In the genomic region with DNA sequence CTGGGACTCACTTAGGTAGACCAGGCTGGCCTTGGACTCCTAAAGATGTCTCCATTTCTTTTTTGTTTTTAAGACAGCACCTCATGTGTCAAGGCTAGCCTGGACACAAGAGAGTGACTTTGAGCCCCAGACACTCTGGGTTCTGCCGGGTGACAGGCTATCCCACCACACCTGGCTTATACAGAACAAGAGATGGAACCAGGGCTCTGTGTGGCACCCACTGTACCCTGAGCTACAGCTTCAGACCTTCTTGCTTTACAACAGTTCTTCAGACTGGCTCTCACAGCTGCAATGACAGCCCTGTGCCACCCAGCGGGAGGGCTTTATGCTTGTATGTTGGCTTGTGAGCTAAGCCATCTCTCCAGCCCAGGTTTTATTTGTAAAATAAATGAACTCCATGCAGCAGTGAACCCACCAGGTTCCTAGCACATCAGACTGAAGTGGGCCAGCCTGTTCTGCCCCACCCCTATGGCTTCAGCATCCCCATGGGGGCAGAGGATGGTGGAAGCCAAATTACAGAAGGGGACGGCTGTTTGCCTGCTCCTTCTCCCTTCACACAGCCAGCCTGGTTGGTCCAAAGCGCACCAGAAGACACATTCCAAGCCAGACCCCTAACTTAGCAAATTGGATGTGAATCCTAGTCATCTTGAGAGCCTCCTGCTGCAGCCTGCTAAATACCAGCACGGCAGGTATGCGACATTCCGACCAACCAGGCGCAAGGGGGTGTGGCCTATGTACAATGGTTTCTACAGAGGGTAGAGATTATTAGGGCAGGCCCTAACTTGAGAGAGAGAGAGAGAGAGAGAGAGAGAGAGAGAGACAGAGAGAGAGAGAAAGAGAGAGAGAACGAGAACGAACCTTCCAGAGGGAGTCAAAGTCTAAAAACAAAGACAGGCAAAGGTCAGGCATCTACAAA, we compare ENCODE assay signal across 8 mouse cellular contexts. TPM values are rescaled to one million over a fixed set of nuclear protein-coding genes. Genes with fewer than 3 reads are reported as not detected.
DNase-seq lines count a peak whose midpoint lies in the region; ATAC-seq and TF ChIP-seq lines count a peak whose summit lies in the region.

No protein-coding gene starts in this region.

- H3K4me3 ChIP-seq in intestine, embryonic 14.5 days (ENCODE audit: low read depth, low read length), result no peak overlapping the region
- no peak overlapping the region for H3K4me3 ChIP-seq in intestine, postnatal 0 days (ENCODE audit: low read depth, low read length)
- H3K4me3 ChIP-seq in hindbrain, embryonic 11.5 days (ENCODE audit: low read depth, low read length), result no peak overlapping the region
- H3K4me3 ChIP-seq in midbrain, embryonic 16.5 days (ENCODE audit: low read depth, low read length), result no peak overlapping the region

- DNase-seq in intestine, embryonic 14.5 days (ENCODE audit: low spot score), result no peak
- peak; percentile 17 for DNase-seq in embryo, embryonic 9.5 days (ENCODE audit: extremely low spot score)
- peak; percentile 23 for DNase-seq in hindbrain, embryonic 11.5 days (ENCODE audit: low spot score)
- no peak for DNase-seq in left cerebral cortex, postnatal 25 days (ENCODE audit: low spot score in 2 of 2)
- DNase-seq in spleen, adult 12 weeks (ENCODE audit: low spot score), result no peak

- intact Hi-C loops in left cerebral cortex, postnatal 25 days (cut with DNase I), result loop anchor here (2.0 to 10.0 kb wide), 3 partner anchors 44 to 296 kb away; no protein-coding TSS in a partner anchor

- no peak overlapping the region for H3K9ac ChIP-seq in intestine, embryonic 14.5 days (ENCODE audit: low read length)
- H3K9ac ChIP-seq in intestine, postnatal 0 days (ENCODE audit: low read depth, low read length), result no peak overlapping the region
- no peak overlapping the region for H3K9ac ChIP-seq in hindbrain, embryonic 11.5 days (ENCODE audit: low read depth, low read length)
- H3K9ac ChIP-seq in midbrain, embryonic 16.5 days (ENCODE audit: low read depth, low read length), result no peak overlapping the region

- no peaks in the 10 kb centered on the region for H3K27me3 ChIP-seq in intestine, embryonic 14.5 days (replicated peaks; ENCODE audit: control insufficient read depth, insufficient read depth, low read length)
- H3K27me3 ChIP-seq in intestine, postnatal 0 days (replicated peaks; ENCODE audit: control insufficient read depth, insufficient read depth, low read length), result no peaks in the 10 kb centered on the region
- H3K27me3 ChIP-seq in hindbrain, embryonic 11.5 days (ENCODE audit: control insufficient read depth, insufficient read depth, low read length), result no peaks in the 10 kb centered on the region
- no peaks in the 10 kb centered on the region for H3K27me3 ChIP-seq in midbrain, embryonic 16.5 days (ENCODE audit: control insufficient read depth, insufficient read depth, low read depth, low read length)

- H3K4me1 ChIP-seq in intestine, embryonic 14.5 days (replicated peaks; ENCODE audit: control insufficient read depth, insufficient read depth, low read length), result peaks cover 5% of the 10 kb centered on the region; the same call in 1 of the 2 replicates
- peaks cover 9% of the 10 kb centered on the region; the same call in 1 of the 2 replicates for H3K4me1 ChIP-seq in intestine, postnatal 0 days (replicated peaks; ENCODE audit: control insufficient read depth, insufficient read depth, low read length)
- peaks cover 4% of the 10 kb centered on the region; the same call in 1 of the 2 replicates for H3K4me1 ChIP-seq in hindbrain, embryonic 11.5 days (replicated peaks; ENCODE audit: control insufficient read depth, insufficient read depth, low read length)
- H3K4me1 ChIP-seq in midbrain, embryonic 16.5 days (ENCODE audit: control insufficient read depth, insufficient read depth, low read length), result peaks cover 14% of the 10 kb centered on the region; the same call in 1 of the 2 replicates

- 0 out of 2 replicates have a peak overlapping the region, but pooled peaks have one; percentile 16 for H3K27ac ChIP-seq in intestine, embryonic 14.5 days (ENCODE audit: low read depth)
- H3K27ac ChIP-seq in intestine, postnatal 0 days (ENCODE audit: low read depth, low read length), result no peak overlapping the region; the same call in 1 of the 2 replicates
- H3K27ac ChIP-seq in hindbrain, embryonic 11.5 days (ENCODE audit: low read depth, low read length), result peak overlapping the region; percentile 72
- H3K27ac ChIP-seq in midbrain, embryonic 16.5 days (ENCODE audit: low read length), result peak overlapping the region; percentile 74

- ATAC-seq in intestine, embryonic 14.5 days (replicated peaks; ENCODE audit: low FRiP score, low TSS enrichment, low read depth), result no peak
- ATAC-seq in intestine, postnatal 0 days, result no peak
- no peak; the same call in 1 of the 2 replicates for ATAC-seq in hindbrain, embryonic 11.5 days (ENCODE audit: low FRiP score)
- 0 out of 2 replicates have a peak, but pooled peaks have one; percentile 15 for ATAC-seq in midbrain, embryonic 16.5 days
- no peak for ATAC-seq in erythroblast, adult 5-6 weeks (replicated peaks; ENCODE audit: low FRiP score, poor library complexity, severe bottlenecking)

- H3K9me3 ChIP-seq in intestine, embryonic 14.5 days (ENCODE audit: control insufficient read depth, low read length), result no peaks in the 10 kb centered on the region
- H3K9me3 ChIP-seq in intestine, postnatal 0 days (ENCODE audit: control insufficient read depth), result no peaks in the 10 kb centered on the region
- H3K9me3 ChIP-seq in hindbrain, embryonic 11.5 days (ENCODE audit: control insufficient read depth, low read length), result no peaks in the 10 kb centered on the region
- H3K9me3 ChIP-seq in midbrain, embryonic 16.5 days (replicated peaks; ENCODE audit: control insufficient read depth, low read length, poor library complexity, severe bottlenecking), result no peaks in the 10 kb centered on the region

- WGBS in intestine, embryonic 14.5 days, result 54% methylated on average over 10 of the region's 10 CpGs
- 44% methylated on average over 10 of the region's 10 CpGs for WGBS in intestine, postnatal 0 days
- 47% methylated on average over 10 of the region's 10 CpGs for WGBS in hindbrain, embryonic 11.5 days
- 33% methylated on average over 10 of the region's 10 CpGs for WGBS in midbrain, embryonic 16.5 days

- peaks cover 83% of the 10 kb centered on the region for H3K36me3 ChIP-seq in intestine, embryonic 14.5 days (ENCODE audit: control insufficient read depth, insufficient read depth, low read length)
- H3K36me3 ChIP-seq in intestine, postnatal 0 days (ENCODE audit: control insufficient read depth, insufficient read depth), result peaks cover 68% of the 10 kb centered on the region
- H3K36me3 ChIP-seq in hindbrain, embryonic 11.5 days (ENCODE audit: control insufficient read depth, insufficient read depth, low read length), result peaks cover 13% of the 10 kb centered on the region
- peaks cover 13% of the 10 kb centered on the region for H3K36me3 ChIP-seq in midbrain, embryonic 16.5 days (ENCODE audit: control insufficient read depth, insufficient read depth, low read length)

- no peak overlapping the region for H3K4me2 ChIP-seq in intestine, embryonic 14.5 days (ENCODE audit: low read length)
- no peak overlapping the region for H3K4me2 ChIP-seq in intestine, postnatal 0 days (replicated peaks; ENCODE audit: low read depth)
- H3K4me2 ChIP-seq in hindbrain, embryonic 11.5 days (replicated peaks; ENCODE audit: low read depth, low read length), result no peak overlapping the region
- no peak overlapping the region for H3K4me2 ChIP-seq in midbrain, embryonic 16.5 days (ENCODE audit: low read length)

- no peak for TF ChIP-seq CTCF in intestine, postnatal 0 days (IDR thresholded peaks at IDR 0.05; ENCODE audit: low read depth)

RNA-seq across cellular contexts. Expression of a gene that starts 48.9 kb away (rescaled TPM):
- polyA plus RNA-seq in intestine, embryonic 14.5 days (2014; fragmentation: Nextera tagmentation; extraction: Ambion mirVana), result 31.3 TPM in 2 replicates
- polyA plus RNA-seq in intestine, postnatal 0 days (2015; fragmentation: Nextera tagmentation; extraction: Ambion mirVana), result 9.9 and 11.7 TPM in 2 replicates
- 30.7 and 44.0 TPM in 2 replicates for polyA plus RNA-seq in hindbrain, embryonic 11.5 days (2014; fragmentation: Nextera tagmentation; extraction: Ambion mirVana)
- polyA plus RNA-seq in midbrain, embryonic 16.5 days (2015; fragmentation: Nextera tagmentation; extraction: Ambion mirVana), result 23.3 and 27.7 TPM in 2 replicates
- total RNA-seq in left cerebral cortex, postnatal 25 days (2021), result 100 to 1,000 TPM; 114 to 125 TPM
- 5.4 and 7.9 TPM in 2 replicates for total RNA-seq in erythroblast, adult 5-6 weeks (2015; ENCODE audit: low replicate concordance)
- 5.0 and 6.0 TPM in 2 replicates for total RNA-seq in erythroblast, adult 5-6 weeks (2017; ENCODE audit: low replicate concordance)

Comparison
In these comparisons a context has a peak if more than half of its experiments do, and no peak if none do; other contexts are left out.
1. DNase-seq: peak in embryo, embryonic 9.5 days (single experiment) and hindbrain, embryonic 11.5 days (single experiment); none in intestine, embryonic 14.5 days (single experiment), left cerebral cortex, postnatal 25 days (0 of 2) and spleen, adult 12 weeks (single experiment).